Mouse (Mus musculus) urinary bladder, adult 2 months (tissue): ENCODE data around the gene Ftsj3. TPM values are rescaled to one million over a fixed set of nuclear protein-coding genes. Genes with fewer than 3 reads are reported as not detected.
"Not testable (repeated sequence)": the region's sequence is repeated elsewhere in the genome, so short reads cannot be mapped to it uniquely, and the experiment has no call there.

Experiments used
- DNase-seq: peaks from one replicate; pipeline ENCODE4 v3.0.0; 2022; ENCODE audit warnings: low spot score
- polyA plus RNA-seq: library from polyadenylated mRNA; depleted of rRNA; stranded (reverse); fragments of >200 nt; gene quantifications from 2 replicates; pipeline ENCODE4 v1.2.3, GENCODE M21; 2012; rRNA removed

Gene Ftsj3
- polyA plus RNA-seq, 1 experiment = 26.7 TPM

DNA sequence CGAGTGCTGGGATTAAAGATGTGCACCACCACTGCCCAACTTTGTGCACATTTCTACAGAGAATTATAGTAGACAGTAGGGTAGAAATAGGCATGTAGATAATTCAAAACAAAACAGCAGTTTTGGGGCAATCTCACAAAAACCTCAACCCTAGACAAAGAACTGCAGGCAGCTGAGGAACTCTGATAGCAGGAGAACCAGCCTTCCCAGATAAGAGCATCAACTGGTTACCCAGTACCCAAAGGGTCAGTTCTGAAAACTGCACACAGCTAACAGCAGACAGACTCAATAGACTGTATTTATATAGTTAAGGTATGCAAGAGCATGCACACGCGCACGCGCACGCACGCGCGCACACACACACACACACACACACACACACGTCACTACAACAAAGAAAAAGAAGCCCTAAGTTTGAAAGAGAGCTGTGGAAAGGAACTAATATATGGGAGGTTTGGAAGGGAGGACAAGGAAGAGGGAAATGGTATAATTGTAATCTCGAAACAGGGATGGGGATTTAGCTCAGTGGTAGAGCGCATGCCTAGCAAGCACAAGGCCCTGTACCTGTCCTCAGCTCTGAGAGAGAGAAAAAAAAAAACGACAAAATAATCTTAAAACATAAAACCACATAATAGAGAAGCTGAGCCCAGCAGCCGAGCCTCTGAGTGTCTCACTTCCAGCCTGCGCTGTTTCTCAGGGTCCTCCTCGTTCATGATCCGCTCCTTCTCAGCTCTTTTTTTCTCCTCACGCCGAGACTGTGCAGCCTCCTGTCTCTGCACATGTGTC, 54.3 kb downstream of the Ftsj3 start:
- no peak for DNase-seq

- no peak for DNase-seq
Observed at GRCm38 (mm10) chr11:106200756-106201155, 55.1 kb downstream of the Ftsj3 start.

GRCm38 (mm10) chr11:106199997-106200396, 55.9 kb downstream of the Ftsj3 start:
- DNase-seq = not testable (repeated sequence)

Other genes starting within 250 kb of the Ftsj3 start
- gene Kcnh6, start 248.0 kb downstream of the Ftsj3 start, polyA plus RNA-seq = 0.04 TPM in 2 replicates
- 38.9 and 40.4 TPM in 2 replicates for gene Dcaf7, start 219.2 kb downstream of the Ftsj3 start, polyA plus RNA-seq
- 11.3 and 13.1 TPM in 2 replicates for gene Taco1, start 190.0 kb downstream of the Ftsj3 start, polyA plus RNA-seq
- 38.1 and 39.1 TPM in 2 replicates for gene Map3k3, start 171.5 kb downstream of the Ftsj3 start, polyA plus RNA-seq
- not detected in 2 replicates for gene Gm10840, start 95.2 kb downstream of the Ftsj3 start, polyA plus RNA-seq
- 14.8 and 16.5 TPM in 2 replicates for gene Limd2, start 95.2 kb downstream of the Ftsj3 start, polyA plus RNA-seq
- gene Strada, start 53.9 kb downstream of the Ftsj3 start, polyA plus RNA-seq = 27.1 and 29.6 TPM in 2 replicates
- 61.2 and 68.6 TPM in 2 replicates for gene Ccdc47, start 39.7 kb downstream of the Ftsj3 start, polyA plus RNA-seq
- gene Ddx42, start 39.2 kb downstream of the Ftsj3 start, polyA plus RNA-seq = 29.2 and 34.3 TPM in 2 replicates
- gene Psmc5, start 75 bp upstream of the Ftsj3 start, polyA plus RNA-seq = 152 and 156 TPM in 2 replicates
- 105 and 110 TPM in 2 replicates for gene Smarcd2, start 16.9 kb upstream of the Ftsj3 start, polyA plus RNA-seq
- gene Tcam1, start 20.6 kb upstream of the Ftsj3 start, polyA plus RNA-seq = 0.11 and 0.19 TPM in 2 replicates
- not detected in 2 replicates for gene Gh, start 45.8 kb upstream of the Ftsj3 start, polyA plus RNA-seq
- 1.3 and 1.7 TPM in 2 replicates for gene Cd79b, start 58.7 kb upstream of the Ftsj3 start, polyA plus RNA-seq
- 0.10 and 0.19 TPM in 2 replicates for gene Scn4a, start 97.2 kb upstream of the Ftsj3 start, polyA plus RNA-seq
- 0.27 and 0.33 TPM in 2 replicates for gene Prr29, start 109.4 kb upstream of the Ftsj3 start, polyA plus RNA-seq
- gene Icam2, start 132.0 kb upstream of the Ftsj3 start, polyA plus RNA-seq = 13.2 and 16.3 TPM in 2 replicates
- 11.6 and 12.0 TPM in 2 replicates for gene Ern1, start 231.8 kb upstream of the Ftsj3 start, polyA plus RNA-seq